Mouse (Mus musculus): Measurements from ENCODE around the gene Ap2a1.

DNA sequence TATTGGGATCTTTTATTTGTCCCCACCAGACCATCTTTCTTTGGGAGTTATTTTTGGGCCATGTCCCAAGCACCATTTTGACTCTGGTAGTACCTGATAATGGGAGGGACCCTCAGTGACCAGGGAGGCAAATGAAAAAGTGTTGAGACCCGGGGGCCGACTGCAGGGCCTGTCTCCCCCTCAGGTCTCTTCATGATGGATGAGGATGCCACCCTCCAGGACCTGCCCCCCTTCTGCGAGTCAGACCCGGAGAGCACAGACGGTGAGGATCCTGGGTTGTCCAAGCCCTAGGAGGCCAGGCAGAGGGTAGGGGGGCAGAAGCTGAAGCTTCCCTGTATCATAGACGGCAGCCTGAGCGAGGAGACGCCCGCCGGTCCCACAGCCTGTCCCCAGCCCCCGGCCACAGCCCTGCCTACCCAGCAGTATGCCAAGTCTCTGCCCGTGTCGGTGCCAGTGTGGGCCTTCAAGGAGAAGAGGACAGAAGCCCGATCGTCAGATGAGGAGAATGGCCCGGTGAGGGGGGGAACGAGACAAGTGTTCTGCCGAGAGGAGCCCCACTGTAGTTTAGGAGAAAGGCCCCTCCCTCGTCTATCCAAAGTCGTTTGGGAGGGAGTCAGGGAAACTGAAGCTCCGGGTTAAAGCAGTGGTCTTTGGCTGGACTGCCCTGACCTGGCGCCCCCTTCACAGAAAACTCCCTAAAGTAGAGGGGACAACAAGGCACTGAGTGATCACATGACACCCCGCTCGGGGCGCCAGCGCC is 75.5 kb downstream of the Ap2a1 start:
- TF ChIP-seq CTCF (IDR thresholded peaks at IDR 0.05; ENCODE audit: low read depth, low read length) = no peak; the same call in 1 of the 2 replicates
- no peak for TF ChIP-seq POLR2A (IDR thresholded peaks at IDR 0.05; ENCODE audit: borderline replicate concordance, low read depth, low read length)

Data from bone marrow macrophage, adult 2 months (primary cell).